Mouse (Mus musculus): Measurements from ENCODE around the gene Nedd1.

Nedd1 gene

GRCm38 (mm10) chr10:92721771-92722619 is at the start of gene Nedd1:
TSS of gene Nedd1 (minus strand) at chr10:92722420.
- DNase-seq = peak; percentile 91

GRCm38 (mm10) chr10:92754359-92754758 is 32.1 kb upstream of the Nedd1 start:
- no peak for DNase-seq

GRCm38 (mm10) chr10:92730339-92730738 is 8.1 kb upstream of the Nedd1 start:
- DNase-seq = no peak

- DNase-seq = no peak
Observed at GRCm38 (mm10) chr10:92728723-92729122, 6.5 kb upstream of the Nedd1 start.

GRCm38 (mm10) chr10:92722620-92722988 is 384 bp upstream of the Nedd1 start:
- no peak for DNase-seq

GRCm38 (mm10) chr10:92699032-92699431 is 23.2 kb downstream of the Nedd1 start:
- DNase-seq = no peak

GRCm38 (mm10) chr10:92675056-92675455 is 47.2 kb downstream of the Nedd1 start:
- no peak for DNase-seq

- no peak for DNase-seq
Observed at GRCm38 (mm10) chr10:92671906-92672305, 50.3 kb downstream of the Nedd1 start.

GRCm38 (mm10) chr10:92665287-92665686 is 56.9 kb downstream of the Nedd1 start:
- no peak for DNase-seq

- DNase-seq = no peak
Observed at GRCm38 (mm10) chr10:92653266-92653665, 69.0 kb downstream of the Nedd1 start.

- no peak for DNase-seq
Observed at GRCm38 (mm10) chr10:92652399-92652920, 69.8 kb downstream of the Nedd1 start.

GRCm38 (mm10) chr10:92651266-92651665 is 71.0 kb downstream of the Nedd1 start:
- DNase-seq = no peak

GRCm38 (mm10) chr10:92649096-92649495 is 73.1 kb downstream of the Nedd1 start:
- no peak for DNase-seq

GRCm38 (mm10) chr10:92647691-92648090 is 74.5 kb downstream of the Nedd1 start:
- no peak for DNase-seq

- no peak for DNase-seq
Observed at GRCm38 (mm10) chr10:92643995-92644394, 78.2 kb downstream of the Nedd1 start.

- peak; percentile 20 for DNase-seq
Observed at GRCm38 (mm10) chr10:92641032-92641431, 81.2 kb downstream of the Nedd1 start.
